Mouse (Mus musculus) layer of hippocampus, adult 8-10 months (tissue): ENCODE measurements at regions not wholly inside any gene's neighbourhood (a gene's known extent, or its start where the extent isn't known, plus 50 kb on each side); places are given as distances from the start of the nearest gene placed in this dataset.
A peak's percentile ranks its signal among the peaks of the same experiment; 100 is the strongest.
"Not testable (repeated sequence)": the region's sequence is repeated elsewhere in the genome, so short reads cannot be mapped to it uniquely, and the experiment has no call there.

ENCODE experiments used
- DNase-seq, 2 experiments: peaks; one replicate each; pipeline ENCODE4 v3.0.0; 2022; ENCODE audit warnings: low spot score in 2 of 2

DNA sequence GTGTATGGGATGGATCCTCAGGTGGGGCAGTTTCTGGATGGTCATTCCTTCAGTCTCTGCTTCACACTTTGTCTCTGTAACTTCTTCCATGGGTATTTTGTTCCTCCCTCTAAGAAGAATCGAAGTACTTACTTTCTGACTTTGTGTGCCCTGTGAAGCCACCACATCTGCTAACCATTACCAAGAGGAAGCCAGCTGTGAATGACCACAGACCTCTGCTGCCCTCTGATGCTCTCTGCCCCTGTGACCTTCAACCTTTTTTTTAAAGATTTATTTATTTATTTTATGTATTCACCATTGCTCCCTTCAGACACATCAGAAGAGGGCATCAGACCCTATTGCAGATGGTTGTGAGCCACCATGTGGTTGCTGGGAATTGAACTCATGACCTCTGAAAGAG, 475.7 kb upstream of the Gulo start:
- not testable (repeated sequence) for DNase-seq

DNA sequence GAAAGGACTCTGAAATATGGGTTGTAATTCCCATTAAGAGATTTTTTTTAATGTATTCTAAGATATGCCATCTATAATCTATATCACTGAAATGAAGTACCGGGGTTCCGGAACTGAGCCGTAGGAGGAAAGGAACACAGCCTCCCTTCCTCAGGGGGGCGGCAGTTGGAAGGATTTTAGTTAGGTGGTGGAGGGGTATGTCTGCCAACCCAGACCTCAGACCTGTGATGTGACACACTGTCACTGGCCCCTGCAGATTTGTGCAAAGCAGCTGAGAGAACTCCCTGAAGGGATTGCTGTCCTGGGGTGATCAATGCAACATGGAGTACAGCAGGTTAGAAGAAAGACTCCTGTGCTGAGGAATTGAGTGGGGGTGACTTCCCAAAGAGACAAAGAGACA, 470.2 kb upstream of the Gulo start:
- no peak for DNase-seq

DNA sequence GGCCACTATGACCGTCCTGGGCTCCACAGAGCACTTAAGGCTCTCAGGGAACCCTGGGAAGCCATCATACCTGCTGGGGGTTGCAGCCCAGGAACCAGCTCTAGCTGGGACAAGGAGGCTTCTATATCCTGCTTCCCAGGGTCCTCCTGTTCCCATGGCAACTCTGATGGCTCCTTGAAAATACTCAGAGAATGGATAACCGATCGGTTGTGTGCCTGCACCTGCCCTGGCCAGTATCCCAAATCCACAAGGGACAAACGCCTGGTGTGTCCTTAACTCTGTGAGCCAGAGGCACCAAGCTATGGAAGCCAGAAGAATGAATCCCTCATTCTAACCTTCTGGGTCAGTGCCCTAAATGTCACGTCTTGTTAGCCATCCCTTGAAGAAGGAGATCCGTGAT, 469.6 kb upstream of the Gulo start:
- DNase-seq = no peak

DNA sequence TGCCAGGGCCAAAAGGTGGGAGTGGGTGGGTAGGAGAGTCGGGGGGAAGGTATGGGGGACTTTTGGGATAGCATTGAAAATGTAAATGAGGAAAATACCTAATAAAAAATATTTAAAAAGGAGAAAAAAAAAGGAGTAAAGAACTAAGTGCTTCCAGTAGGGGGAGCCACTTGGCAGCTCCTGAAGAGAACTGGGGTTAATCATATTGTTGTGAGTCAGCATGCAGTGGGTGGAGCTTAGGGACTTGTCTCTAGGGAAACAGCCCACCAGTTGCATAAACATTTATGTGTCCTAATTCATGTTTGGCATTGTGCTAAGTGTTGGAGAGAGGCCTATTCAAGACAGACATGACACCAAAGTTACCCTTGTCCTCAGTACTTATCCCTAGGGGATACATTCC, 466.0 kb upstream of the Gulo start:
- no peak for DNase-seq

DNA sequence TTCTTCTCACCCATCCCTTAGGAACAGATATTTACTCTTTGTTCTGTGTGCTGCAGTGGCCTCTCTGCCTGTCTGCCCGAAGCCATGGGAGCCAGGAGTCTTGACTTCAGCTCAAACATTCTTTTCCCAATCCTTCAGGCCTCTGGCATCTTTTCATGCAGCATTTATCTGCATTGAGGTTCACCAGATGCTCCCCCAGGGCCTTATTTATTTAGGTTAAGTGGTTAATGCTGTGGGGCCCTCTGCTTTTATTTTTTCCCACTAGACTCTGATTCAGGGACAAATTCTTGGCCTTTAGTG, 464.2 kb upstream of the Gulo start:
- no peak for DNase-seq

DNA sequence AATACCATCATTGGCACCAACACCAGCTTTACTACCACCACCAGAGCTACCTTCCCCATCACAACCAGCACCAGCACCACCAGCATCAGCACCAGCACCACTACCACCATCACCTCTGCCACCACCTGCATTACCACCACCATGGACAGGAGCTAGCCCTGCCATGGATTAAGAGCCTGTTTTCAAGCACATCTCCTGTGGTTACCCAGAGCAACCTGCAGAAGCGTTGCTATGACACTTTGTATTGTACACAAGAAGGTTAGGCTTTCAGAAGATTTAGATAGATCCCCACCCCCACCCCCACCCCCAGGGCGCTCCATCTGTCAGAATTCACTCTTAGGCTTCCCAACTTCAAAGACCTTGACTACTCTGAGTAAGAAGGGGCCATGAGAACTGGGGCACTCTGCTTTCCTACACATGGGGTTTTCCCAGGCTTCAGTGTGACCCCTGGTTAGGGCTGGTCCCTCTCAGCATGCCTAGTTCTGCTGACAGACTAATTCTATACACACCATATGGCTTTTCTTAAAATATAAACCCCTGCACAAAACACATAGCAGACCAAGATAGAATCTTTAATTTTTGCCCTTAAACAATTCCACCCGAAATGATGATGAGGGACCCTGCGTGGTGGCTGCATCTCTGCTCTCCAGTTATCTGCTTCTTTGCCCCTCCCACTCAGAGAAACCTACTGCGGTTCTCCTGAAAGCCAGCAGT, 463.7 kb upstream of the Gulo start:
- no peak for DNase-seq

DNA sequence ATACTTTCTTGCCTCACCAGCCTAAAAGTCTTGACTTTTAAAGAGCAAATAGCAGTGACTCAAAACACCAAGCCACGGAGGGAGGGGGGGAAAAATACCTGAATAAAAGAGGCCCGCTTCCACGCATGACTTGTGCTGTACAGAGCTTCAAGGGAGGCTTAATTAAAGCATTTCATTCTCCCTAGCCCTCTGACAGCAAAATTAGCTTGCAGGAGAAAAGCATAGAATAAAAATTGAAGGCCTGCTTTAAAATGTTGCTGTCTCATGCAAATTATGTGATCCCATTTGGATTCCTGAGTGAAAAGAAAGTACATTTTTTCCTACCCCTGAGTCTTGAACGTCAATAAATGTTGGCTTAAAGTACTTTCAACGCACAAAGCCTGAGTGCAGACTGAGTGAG, 453.1 kb upstream of the Gulo start:
- no peak for DNase-seq

DNA sequence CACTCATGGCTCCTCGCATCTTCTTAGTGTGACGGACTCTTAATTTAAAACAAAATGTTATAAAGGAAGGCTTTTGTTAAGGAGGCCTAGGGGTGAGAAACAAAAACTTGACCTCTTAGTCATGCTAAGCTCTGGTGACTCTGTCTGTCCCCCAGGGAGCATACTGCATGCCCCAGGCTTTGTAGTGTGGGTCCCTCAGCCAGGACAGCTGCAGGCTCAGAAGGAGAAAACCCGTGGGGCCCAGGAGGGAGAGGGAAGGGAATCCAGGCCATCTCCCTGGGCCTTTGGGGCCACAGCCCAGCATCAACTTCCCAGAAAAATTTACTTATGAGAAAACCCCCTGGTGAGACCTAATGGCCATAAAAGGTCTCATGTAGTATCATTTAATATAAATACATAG, 451.8 kb upstream of the Gulo start:
- no peak for DNase-seq

DNA sequence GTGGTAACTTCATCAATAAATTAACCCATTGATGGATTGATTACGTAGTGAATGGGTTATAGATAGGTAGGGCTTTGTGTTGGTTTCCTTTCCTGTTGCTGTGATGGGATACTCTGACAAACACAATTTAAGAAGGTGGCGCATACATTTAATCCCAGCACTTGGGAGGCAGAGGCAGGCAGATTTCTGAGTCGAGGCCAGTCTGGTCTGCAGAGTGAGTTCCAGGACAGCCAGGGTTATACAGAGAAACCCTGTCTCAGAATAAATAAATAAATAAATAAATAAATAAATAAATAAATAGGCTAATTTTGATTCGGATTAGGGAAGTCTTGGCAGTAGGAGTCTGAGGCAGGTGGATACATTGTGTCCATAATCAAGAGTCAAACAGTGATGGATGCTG, 449.7 kb upstream of the Gulo start:
- no peak for DNase-seq

DNA sequence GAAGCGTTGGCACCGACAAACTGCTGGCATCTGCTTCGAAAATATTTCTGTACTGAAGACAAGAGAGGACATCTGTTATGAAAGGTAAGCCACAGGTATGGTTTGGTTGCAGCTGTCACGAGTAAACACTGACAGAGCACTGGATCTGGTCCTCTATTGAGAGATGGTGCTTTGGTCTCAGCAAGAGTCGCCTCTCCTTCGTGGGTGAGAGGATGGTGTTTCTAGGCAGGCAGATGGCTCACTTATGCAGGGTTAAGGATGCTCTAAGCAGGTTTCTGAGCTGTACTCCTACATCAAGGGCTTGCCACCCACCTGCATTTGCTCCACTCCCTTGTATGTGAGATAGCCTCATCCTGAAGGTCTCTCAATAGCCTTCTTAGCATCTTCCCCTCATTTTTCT, 448.3 kb upstream of the Gulo start:
- DNase-seq = no peak

DNA sequence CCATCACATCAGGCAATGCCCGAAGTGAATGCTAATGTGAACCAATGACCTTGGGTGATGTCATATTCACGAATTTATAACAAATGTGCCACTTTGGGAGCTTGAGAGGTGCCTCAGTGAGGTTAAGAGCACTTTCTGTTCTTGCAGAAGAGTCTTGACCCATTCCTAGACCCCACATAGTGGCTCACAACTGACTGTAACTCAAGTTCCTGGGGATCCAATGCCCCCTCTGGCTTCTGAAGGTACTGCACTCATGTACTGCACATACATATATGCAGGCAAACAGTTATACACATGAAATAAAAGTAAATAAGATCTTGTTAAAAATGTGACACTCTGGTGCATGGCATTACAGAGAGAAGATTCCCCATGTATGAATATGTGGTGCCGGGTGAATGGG, 443.8 kb upstream of the Gulo start:
- DNase-seq = no peak

DNA sequence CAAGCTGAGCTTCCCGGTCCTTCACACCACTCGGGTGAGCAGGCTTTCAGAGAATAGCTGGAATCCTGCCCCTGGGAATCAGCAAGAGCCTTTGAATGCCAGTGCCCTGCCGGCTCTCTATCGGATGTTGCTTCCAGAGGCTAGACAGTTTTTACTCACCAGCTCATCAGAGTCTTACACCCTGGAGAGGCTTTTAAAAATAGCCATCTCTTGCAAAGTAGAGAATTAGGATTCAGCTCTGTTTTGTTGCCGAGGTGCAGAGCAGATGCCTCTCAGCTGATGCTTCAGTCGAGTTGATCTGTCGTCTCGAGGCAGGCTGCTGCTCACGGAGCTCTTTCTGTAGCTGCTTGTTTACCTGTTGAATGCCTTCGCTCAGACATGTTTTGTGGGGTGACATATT, 441.3 kb upstream of the Gulo start:
- peak in 1 of 2 experiments; percentile 18 for DNase-seq

DNA sequence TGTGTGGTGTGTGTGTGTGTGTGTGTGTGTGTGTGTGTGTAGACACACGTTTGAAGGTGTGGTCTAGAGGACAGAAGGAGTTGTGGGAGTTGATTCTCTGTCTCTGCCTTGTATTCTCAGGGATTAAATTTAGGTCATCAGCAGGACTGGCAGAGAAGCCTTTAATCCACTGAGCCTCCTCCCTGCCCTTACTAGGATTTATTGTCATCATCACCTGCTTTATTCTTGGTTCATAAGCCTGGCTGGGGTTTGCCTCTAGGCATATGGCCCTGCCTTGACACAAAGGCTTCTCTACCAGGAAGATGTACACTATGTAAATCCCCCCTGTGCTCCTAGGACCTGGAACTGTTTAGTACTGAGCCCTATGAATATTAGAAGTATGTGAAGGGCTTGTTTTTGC, 433.6 kb upstream of the Gulo start:
- DNase-seq = no peak

DNA sequence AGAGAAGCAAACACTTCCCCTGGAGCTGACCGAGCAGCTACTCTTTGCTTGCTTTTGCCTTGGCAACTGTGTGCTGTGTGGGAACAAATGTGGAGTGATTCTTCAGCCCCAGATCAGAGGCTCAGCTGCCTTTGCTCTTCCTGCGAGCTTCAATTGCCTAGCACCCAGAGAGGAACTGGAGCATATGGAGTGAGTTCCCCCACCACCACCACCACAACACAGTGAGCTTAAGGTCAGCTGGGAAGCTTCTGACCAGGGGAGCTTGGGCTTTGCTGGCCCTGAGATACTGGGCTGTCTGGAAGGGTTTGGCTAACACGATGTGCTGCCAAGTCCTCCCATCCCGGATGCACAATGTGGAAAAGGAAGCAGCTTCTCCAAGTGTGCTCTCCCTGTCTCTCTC, 432.8 kb upstream of the Gulo start:
- DNase-seq = peak in 1 of 2 experiments; percentile 15

DNA sequence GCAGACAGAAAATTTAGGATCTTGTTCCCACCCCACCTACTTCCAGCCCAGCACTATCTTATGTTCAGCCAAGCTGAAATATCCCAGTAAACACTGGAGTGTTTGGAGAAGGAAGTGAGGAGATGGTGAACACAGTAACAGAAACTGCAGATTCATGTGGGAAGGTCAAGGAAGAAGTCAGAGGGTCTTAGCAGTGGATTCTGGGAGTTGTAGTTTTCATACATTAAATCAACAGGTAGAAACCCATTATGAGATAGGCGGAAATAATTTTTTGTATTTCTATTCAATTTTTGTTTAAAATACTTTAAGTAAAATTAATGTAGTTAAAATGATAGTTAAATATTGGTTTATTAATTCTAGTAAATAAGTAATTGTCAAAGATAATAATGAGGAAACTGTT, 429.6 kb upstream of the Gulo start:
- no peak for DNase-seq

DNA sequence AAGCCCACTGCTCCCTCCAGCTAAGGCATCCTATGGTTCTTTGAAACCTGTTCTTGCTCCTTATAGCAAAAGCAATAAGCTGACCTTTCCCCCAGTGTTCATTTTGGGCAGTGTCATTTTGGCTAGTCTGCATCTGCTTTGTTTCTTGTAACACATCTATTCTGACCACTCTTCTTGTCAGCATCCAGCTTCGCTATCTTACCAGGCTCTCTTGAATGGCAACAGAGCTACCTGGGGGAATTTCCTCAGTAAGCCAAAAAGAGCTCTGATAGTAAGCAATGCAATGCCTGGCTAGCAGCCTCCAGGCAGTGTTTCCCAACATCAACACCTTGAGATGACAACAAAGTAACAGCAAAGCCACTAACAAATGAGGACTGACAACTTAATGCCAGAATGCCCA, 429.0 kb upstream of the Gulo start:
- no peak for DNase-seq

DNA sequence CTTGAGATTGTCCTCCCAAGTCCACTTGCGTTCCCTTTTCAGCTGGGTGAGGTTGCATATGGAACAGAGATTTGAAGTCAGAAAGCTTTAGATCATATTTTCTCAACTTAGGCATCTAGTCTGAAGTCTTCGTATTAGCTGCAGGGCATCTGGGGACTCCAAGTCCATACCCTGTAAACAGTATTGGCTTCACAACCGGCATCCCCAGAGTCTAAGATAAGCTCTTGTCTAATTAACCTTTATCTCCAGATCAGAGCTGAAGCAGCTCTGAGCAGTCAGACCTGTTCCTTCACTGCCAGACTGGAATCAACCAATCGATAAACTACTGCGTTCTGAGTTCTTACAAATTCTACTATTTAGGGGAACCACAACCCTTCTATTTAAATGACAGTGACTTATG, 422.6 kb upstream of the Gulo start:
- DNase-seq = no peak

DNA sequence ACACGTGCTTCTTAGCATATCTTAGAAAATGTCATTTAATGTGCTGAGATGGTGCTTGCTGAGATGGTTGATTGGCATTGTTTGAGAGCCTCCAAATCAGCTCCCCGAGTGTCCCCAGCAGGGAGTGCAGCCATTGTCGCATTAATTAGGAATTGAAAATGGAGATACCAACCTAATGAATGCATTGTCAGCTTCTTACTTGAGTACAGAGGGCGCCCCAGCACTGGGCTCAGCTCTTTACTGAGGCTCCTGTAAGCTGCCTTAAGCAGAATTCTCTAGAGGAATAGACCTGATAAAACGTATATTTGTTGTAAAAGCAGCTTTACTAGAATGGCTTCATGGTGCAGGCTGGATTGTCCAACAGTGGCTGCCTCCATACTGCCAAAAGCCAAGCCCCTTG, 415.1 kb upstream of the Gulo start:
- DNase-seq = peak; percentile 21 to 44
